Mouse (Mus musculus): ENCODE data around the gene Prkd2.

The Prkd2 gene

DNA sequence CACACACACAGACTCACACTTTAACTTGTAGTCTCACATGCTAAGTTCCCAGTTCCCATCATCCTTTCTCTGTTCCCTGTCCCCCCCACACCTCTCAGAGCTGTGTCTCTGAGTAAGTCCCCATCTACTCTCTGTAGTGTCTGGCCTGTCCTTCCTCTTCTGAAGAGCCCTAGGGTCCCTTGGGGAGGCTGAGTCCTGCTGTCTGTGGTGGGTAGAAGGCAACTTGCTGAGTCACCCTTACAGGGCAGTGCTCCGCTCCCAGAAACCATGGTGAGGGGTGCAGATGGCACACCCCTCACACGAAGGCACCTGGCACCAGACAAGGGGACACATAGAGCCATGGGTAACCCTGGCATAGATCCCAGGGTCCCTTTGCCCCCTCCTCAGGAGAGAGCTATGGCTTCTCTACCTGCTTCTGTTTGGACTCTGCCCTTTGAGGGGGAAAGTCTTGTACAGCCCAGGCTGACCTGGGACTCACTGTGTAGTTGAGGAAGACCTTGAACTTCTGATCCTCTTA lies 60.8 kb downstream of the Prkd2 start:
- DNase-seq = no peak

DNA sequence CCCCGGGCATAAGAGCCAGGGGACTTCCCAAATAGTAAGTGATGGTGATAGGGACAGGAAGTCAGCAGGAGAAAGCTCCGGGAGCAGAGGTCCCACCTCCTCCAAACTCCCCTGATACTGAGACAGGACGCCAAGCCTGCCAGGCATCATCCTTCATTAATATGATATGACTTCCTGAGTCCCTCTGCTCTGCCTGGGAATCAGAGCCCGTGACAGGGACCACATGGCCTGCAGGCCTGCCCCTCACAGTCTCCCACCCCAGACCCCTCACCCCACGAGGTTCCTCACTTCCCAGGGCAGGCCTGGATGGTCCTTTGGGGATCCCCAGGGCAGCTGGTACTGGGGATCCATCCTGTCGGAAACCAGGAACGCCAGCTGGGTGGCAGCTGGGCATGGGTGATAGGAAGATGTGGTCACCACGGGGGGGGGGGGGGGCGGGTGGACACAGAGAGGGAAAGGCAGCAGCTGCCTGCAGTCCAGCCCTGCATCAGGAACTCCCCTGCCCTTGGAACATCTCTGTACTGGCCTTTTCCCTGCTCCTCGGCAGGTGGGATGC lies 61.5 kb downstream of the Prkd2 start:
- DNase-seq = no peak

DNA sequence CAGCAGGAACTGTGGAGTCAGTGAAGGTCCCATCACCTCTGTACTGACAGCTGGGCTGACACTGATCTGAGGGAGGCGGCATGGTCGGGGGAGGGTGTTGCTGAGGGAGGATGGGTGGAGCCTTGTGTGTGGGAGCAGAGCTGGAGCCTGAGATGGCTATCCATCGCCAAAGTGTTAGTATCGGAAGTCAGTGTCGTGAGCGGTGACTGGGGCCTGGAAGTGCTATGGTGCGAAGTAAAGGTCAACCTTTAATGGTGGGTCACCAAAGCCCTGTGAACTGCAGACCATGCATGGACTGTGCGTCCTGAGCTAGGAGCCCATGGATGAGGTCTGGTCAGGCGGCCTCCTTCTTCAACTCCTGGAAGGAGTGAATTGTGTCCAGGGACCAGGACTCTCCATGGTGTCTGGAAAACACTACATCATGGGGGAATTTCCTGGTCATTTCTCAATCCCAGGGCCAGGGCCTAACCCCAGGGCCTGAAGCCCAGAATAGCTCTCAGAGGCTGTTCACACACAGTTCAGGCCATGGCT lies 62.9 kb downstream of the Prkd2 start:
- no peak for DNase-seq

DNA sequence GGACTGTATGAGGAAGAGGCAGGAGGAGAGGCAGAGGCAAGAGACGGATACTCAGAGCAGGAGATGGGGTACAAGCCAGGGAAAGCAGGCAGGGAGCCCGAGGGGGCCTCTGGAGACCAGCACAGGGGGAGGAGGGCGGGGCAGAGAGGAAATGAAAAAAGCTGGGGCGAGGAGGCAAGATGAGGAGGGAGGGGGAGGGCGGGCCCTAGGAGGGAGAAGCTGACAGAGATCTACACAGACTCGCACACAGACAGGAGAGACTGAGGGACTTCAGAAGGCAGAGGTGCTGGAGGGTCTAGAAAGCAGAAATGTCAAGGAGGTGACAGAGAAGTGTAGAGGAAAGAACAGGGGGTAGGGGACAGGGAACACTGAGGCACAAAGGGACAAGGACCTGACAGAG lies 63.6 kb downstream of the Prkd2 start, which contains the start of gene Ptgir:
Gene Ptgir (plus strand): TSS at position 210 of the 400 bp plus-strand sequence.
- DNase-seq = no peak

DNA sequence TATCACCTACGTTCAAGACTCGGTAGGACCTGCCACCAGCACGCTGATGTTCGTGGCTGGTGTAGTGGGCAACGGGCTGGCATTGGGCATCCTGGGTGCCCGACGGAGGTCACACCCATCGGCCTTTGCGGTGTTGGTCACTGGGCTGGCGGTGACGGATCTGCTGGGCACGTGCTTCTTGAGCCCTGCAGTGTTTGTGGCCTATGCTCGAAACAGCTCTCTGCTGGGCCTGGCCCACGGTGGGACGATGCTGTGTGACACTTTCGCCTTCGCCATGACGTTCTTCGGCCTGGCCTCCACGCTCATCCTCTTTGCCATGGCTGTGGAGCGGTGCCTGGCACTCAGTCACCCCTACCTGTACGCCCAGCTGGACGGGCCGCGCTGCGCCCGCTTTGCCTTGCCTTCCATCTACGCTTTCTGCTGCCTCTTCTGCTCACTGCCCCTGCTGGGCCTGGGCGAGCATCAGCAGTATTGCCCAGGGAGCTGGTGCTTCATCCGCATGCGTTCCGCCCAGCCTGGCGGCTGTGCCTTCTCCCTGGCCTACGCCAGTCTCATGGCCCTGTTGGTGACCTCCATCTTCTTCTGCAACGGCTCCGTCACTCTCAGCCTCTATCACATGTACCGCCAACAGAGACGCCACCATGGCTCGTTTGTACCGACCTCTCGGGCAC lies 64.3 kb downstream of the Prkd2 start:
- no peak for DNase-seq

DNA sequence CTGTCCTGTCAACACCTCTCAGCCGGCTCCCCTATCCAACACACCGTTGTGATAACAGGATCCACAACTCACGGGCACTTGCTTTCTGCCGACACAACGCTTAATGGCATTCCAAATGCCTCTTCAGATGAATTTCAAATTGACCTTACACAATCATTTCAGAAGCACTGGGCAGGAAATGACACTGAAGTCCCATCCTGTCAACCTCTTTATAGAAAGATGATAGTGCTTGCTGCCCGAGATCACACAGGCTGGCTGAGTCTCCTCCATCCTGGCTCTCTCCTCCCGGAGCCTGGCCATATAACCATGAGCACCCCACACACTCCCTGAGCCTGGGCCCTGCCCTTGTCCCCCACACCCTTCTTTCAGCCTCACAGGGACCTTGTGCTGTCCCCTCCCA lies 65.1 kb downstream of the Prkd2 start:
- no peak for DNase-seq

DNA sequence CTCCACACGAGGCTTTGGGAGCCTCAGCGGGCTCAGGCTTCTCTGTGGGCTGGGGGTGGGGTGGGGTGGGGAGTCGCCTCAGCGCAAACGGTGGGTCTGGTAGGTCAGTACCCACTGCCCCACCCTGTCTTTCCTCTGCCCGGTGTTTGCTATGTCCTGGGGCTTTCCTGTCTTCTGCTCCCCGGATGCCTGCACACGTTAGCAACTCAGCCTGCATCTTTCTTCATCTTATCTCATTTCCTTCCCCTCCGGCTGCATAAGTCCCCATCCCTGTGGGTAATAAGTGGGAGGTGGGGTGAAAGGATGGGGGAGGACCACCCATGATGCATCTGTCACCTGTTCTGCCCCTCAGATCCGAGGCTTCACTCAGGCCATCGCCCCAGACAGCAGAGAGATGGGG lies 65.7 kb downstream of the Prkd2 start:
- DNase-seq = no peak

DNA sequence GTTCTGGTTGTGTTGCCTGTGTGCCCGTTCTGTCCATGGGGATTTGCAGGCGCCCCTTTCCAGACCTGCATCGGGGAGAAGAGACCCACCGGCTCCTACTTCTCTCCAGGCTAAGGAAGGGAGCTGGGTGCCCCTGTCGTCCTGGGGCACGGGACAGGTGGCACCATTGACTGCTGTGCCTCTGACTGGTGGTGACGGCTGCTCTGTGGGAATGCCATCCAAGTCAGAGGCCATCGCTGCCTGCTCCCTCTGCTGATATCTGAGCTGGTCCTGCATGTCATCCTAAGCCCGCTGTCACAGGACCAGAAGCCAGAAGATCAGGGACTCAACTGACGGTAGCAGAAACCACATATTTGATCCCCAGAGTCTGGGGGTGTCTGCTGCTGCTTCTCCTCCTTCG lies 66.2 kb downstream of the Prkd2 start:
- no peak for DNase-seq

DNA sequence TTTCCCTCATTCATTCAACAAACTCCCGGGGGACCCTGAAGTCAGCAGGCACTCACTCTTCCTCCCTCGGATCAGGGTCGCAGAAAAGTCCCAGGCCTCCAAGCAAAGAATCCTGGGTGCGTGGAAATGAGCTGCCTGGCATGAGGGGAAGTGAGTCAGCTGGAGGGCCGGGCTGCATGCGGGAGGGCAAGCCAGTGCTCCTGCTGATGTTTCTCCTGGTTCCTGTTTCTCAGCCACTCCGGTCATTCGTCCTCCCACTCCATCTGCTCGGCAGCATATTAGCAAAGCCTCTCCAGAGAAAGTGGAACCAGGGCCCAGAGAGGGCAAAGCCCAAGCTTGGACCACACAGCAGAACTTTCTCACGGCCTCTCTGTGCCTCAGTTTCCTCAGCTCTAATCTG lies 67.2 kb downstream of the Prkd2 start:
- no peak for DNase-seq

DNA sequence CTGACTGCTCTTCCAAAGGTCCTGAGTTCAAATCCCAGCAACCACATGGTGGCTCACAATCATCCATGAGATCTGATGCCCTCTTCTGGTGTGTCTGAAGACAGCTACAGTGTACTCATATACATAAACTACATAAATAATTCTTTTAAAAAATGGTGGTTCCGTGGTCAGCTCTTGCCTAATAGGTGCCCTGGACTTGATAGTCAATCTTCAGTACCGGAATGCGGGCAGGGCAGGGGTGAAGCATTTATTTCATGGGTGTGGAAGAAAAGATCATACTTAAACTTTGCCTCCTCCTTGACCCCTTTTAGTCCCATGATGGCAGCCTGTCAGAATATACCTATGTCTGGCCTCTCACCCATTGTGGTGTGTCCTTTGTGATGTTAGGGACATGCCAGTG lies 69.2 kb downstream of the Prkd2 start:
- DNase-seq = no peak

DNA sequence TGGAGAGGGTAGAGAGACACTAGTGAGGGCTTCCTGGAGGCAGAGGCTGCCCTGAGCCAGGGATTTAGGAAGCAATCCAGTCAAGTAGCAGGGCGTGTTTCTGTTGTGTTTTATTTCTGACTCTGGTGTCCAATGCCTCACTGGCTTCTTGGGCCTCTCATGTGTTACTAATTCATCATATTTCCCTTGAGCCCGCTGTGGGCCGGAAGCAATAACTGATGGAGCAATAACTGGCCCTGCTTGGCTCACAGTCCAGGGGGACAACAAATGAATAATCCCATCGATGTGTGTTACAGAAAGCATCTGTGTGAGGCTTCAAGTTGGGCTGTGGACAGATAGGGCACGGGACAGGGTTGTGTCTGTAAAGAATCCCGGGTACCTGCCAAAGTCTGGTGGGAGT lies 69.7 kb downstream of the Prkd2 start:
- no peak for DNase-seq

DNA sequence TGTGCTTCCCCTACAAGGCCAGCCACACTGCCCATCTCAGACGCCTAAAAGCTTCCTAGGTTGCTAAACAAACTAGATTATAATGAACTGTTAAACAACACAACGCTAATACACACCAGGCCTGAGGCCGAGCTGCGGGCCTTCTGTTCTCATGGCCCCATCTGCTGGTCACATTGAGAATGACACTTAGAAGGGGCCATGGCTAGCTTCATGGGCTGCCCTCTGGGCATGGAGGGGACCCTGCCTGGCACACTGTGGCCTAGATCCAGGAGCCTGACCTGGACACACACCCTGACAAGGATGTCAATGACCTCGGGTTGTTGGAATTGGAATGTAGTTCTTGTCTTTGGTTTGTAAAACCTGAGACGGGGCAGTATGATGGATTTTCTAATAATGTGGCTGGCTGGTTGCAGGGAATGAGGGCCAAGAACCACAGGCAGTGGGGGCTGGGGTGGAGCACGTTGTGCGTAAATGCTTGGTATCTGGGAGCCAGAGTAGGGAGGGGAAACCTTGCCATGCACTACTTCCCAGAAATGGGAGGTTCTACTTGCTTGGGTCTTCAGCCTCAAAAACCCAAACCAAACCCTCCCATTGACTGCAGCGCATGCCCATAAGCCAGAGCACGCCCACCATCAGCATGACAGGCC lies 71.2 kb downstream of the Prkd2 start:
- DNase-seq = peak; percentile 65

DNA sequence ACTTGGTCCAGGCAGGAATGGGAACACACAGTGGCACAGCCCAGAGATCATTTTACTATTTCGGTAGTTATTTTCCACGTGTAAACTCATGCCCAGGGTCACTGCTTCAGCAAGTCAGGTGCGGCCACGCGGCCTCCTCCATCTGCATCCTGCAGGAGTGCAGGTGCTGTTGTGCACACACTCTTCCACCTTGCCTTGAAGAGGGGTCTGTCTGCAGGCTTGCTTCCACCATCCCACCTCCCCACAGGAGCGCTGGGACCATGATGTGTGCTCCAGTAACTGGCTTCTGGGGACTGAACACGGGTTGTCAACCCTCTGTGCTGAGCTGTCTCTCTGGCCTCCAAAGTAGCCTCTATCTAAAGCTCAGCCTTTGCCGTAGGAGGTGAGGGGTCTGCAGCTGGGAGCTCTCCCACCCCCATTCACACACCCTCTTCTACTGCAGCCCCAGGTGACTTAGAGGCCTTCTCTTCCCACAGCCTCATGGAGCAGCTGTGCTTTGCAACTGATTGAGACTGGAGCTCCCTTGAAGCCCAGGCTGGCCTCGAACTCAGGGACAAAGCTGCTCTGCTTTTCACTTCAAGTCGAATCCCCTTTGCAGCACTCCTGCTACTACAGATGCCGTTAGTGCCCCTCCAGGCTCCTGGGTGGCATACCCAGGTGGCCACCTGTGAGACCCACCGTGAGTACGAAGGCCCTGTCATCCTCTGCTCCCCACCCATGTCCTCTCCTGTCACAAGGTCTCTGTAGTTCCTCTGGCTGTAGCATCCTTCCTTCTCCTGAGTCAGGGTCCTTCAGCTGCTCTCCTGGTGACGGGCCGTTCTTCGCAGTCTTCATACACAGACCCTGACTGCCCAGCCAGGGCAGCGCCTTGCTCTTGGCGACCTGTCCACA lies 72.0 kb downstream of the Prkd2 start:
- DNase-seq = no peak

DNA sequence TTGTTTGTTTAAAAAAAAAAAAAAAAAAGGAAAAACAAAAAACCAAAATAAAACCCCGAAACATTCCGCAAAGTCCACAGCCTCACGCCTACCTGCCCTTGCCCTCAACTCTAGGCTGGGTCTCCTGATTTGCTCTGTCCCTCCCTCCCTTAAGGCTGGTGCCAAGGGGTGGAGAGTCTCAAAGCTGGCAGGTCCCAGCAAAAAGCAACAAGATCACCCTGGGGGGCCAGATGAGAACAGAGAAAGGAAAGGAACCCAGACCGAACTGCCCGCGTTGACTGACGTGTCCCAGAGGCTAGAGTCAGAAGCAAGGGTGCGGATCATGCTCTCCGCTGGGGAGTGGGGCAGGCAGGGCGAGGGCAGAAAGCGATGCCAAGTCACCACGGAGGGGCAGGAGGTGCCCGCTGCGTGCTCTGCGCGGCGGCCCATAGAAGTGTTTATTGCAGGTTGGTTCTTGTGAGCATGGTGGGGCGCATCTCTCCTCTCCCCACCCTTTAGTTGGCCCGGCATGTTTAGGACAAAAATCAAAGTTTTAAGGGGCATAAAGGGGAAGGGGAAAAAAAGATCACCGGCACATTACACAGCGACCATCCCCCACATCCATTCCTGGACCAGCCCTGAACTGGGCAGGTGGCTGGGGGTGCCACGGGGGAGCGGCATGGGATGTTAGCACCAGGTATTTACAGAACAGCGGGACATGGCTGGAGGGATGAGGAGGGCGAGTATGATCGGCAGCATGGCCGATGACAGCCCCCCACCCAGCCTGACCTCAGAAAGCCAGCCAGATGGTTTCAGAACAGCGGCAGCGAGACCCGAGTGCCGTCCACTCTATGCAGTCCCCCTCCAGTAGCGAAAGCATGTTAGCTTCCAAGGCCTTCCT lies 73.0 kb downstream of the Prkd2 start:
- no peak for DNase-seq

DNA sequence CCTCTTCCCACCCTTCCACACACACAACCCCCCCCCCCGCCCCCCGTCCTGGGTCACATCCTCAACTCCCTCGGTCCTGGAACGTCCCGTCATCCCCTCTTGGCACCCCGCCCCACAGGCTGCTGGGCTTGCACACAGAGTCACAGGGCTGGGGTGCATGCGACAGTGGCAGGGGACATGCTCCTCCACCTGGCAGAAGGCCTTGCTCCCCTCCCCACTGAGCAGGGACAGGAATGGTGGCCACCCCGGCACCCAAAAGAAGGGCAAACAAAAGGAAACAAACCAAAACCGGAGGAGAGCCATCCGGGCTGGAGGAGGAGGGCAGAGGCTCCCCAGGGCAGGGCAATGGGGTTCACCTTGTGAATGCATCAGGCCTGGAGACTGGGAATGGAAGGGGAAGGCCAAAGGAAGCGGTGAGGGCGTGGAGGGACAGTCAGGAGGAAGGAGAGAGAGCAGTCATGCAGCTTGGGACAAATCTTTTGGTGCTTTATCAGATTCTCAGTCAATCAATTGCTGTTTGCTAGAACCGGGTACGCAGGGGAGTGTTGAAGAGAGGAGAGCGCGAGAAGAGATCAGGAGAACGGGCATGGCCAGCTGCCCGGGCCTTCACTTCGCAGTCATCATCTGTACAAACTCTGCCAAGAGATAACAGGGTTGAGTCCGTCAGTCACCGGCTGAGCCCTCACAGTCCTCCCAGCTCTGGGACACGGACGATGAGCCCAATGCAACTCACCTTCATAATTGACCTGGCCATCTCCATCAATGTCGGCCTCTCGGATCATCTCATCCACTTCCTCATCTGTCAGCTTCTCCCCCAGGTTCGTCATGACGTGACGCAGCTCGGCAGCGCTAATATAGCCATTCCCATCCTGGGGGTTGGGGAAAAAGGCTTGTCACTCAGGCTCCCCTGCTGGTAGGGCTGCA lies 73.9 kb downstream of the Prkd2 start:
- no peak for DNase-seq

DNA sequence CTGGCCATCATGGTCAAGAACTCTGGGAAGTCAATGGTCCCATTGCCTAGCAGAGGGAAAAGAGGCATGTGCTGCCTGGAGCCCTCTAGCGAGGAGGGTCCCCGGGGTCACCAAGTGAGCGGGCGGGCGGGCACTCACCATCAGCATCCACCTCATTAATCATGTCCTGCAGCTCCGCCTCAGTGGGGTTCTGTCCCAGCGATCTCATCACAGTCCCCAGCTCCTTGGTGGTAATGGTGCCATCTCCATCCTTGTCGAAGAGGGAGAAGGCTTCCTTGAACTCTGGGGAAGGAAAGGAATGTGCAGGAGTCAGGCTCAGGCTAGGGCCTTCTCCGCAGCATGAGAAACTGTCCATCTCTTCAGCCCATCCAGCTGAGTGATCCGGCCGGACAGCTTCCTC lies 74.7 kb downstream of the Prkd2 start:
- DNase-seq = no peak

DNA sequence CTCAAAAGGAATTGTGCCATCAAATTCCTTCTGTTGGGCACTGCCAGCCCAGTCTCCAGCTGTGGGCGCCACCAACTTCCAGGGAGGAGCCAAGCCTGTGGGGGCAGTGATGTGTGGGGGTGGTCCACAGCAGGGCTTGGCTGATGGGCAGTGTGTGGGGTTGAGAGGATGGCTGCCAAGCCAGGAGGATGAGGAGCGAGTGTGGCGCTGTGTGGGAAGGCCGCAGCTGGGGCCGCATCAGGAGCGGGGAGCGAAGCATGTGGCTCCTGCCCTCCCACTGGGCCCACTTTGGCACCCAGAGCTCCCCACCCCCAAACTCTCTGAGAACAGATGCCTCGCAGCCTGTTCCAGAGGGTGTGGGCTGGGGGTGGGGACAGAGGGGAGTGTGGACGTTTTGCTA lies 75.3 kb downstream of the Prkd2 start:
- no peak for DNase-seq

DNA sequence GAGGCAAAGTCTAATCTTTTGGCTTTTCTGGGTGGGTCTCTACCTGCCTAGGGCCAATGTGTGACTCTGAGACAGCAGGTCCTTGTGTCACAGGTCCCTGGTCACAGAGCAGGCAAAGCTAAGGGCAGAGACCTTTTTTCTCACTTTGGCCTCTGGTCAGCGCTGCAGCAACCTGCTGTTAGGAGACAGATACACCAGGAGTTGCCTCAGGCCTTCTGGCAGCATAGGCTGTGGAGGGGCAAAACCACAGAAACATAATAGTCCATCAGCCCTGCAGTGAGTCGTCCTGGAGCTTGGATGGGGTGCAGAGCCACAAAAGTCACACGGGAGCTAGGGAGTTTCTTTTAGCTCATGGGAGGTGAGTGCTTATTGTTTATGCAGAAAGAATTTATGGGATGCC lies 76.0 kb downstream of the Prkd2 start:
- DNase-seq = no peak

DNA sequence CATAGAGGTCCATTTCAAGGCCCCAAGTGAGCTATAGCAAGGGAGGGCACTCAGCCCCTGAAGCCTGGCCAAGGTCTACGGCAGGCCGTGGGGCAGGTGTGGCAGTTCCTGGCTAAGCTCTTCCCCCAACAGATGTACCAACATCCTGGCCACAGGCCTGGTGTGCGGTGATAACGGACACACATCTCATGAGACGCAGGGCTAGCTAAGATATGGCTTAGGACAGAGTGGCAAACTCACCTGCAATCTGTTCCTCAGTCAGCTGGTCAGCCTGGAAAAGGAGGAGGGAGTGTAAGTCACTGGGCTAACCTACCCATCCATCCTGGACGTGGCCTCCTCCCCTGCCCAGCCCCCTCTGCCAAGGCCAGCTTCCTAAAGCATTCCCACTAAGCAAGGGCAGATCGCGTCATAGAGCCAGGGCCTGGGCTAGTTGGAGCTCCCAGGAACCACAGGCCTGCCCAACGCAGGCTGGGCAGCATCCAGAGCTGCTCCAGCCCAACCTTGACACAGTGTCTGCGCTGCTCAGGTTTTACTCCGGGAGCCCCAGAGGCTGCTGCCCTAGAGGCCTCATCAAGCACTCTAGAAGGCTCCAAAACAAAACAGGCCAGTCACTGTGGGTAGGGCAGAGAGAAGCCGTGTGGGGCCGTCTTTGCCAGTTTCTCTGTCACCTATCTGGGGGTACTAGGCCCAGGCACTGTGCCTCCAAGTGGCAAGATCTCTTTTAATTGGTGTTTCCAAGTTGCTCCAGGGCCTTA lies 76.9 kb downstream of the Prkd2 start:
- no peak for DNase-seq
